Mouse (Mus musculus) liver, postnatal 0 days (tissue): ENCODE results near the gene Apeh.

Source experiments
- CTCF ChIP-seq: sonication (generic); IDR thresholded peaks from 2 replicates; pipeline ENCODE4 v1.5.1; 2016; ENCODE audit warnings: antibody characterized with exemption, low read depth
- EP300 ChIP-seq: IDR thresholded peaks from 2 replicates; pipeline ENCODE4 v1.6.1; 2016; ENCODE audit warnings: antibody characterized with exemption, low read depth, mild to moderate bottlenecking

DNA sequence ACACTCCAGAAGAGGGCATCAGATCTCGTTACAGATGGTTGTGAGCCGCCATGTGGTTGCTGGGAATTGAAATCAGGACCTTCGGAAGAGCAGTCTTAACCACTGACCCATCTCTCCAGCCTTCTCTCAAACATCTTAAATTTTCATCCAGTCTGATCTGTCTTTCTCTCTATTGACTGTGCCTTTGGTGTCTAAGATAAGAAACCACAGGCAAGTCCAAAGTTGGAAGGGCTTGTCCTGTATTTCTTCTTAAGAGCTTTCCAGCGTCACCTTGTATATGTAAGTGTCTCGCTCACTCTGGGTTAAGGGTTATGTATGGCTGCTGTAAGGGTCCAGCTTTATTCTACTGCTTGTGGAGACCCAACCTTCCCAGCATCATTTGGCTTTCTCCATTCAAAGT lies 37.1 kb upstream of the Apeh start:
- TF ChIP-seq CTCF (no peak), EP300 (no peak)
